Mouse (Mus musculus): ENCODE data around the gene Sesn2. TPM values are rescaled to one million over a fixed set of nuclear protein-coding genes. Genes with fewer than 3 reads are reported as not detected.

Sesn2 gene
- 15.5 and 17.6 TPM in 2 replicates for polyA plus RNA-seq (2012; rRNA removed)

DNA sequence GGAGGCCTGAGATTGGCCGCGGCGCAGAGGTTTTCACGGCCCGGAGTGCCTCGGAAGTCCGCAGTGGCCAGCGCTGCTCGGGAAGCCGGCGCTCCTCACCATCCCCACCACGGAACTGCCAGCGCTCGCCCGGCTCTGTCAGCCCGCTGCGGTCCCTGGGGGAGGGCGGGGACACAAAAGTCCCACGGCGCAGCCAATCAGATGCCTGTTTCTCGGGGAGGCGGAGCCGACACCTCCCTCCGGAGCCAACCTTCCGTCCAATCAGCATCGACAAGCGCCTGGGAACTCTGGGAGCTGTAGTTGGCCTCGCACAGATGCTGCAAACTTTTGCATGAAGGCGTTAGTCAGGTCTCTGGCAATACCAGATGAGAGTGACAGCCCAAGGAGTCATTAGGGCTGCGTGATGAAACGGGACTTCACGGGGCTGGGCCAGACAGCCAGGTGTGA is at the start of gene Sesn2:
Sesn2 (minus strand) TSS at position 150 of the 447 bp plus-strand sequence.

GRCm38 (mm10) chr4:132535406-132536121 is 25.3 kb upstream of the Sesn2 start, which contains the start of gene Dnajc8:
Gene Dnajc8, plus strand, starts transcription at chr4:132535550.

DNA sequence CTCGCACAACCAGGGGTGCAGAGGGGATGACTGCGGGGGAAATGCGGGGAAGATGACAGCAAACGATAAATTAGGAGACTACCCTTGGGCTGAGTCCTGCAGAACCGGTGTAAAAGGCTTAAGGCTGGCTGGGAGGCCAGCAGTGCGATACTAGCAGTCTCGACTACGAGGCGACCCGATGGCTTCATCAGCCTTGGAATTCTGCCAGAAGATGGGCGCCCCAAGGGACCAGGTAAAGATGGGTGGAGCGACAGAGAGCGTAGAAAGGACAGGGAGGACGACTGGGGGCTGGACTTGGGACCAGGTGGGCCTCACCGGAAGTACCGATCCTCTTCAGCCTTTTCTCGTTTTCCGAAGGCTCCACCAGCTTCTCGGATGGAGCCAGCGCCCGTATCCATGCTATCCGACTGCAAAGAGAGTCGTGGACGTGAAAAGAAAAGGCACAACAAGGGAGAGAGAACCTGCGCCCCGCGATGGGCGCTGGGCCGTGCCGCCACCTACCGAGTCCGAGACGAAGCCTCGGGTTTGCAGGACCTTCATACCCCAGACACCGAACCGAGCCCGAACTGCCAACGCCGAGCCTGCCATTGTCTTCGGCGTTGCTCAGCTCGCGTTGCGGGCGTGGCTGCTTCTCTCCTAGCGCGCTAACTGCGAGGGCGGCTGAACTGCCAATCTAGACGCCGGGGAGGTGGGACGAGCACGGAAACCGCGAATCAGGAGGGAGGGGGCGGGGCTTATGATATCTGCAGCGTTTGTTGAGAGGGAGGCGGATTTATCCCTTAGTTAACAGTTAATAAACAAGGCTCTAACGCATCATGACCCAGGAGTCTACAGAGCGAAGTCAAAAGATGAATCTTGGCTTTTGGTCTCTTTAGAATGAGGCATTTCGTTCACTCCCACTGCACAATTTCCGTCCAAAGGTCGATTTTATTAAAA is 22.9 kb upstream of the Sesn2 start, which contains the start of gene Atpif1:
Atpif1 (minus strand) TSS at position 679 of the 936 bp plus-strand sequence.

DNA sequence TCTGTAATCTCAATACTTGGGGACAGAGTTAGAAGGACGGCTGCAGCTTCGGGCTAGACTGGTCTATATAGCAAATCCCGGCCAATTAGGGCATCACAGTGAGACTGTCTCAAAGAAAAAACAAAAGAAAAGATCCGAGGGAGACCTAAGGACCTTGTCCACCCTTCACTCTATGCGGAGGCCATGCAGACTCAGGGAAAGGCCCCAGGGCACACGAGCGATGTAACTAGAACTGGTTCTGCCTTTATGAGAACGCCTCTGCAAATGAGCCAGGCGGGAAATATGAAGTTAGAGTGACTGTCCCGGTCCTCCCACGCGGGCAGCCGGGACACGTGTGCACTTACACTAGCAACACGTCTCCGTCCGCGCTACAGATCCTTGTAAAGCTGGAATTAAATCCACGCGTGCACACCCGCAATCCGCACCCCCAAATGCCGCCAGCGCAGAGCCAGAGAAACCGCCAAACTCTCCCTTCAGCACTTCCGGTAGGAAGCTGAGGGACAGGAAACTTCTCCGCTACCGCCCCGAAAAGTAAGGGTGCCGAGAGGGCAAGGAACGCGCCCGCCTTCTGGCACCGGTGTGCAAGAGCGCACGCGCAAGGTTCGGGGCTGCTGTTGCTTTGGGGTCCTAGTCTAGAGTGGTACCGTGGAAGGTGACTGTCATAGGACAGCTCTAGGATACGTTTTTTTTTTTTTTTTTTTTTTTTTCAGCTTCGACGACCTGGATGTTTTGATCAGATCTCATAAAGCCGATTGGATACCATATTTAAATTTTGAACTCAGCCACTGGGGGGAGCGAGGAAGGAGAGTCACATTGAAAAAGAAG is 46.7 kb downstream of the Sesn2 start, which contains the start of gene Med18:
Med18 (minus strand) TSS at position 492 of the 825 bp plus-strand sequence.

Other genes with a start within 250 kb of the Sesn2 start
- gene Gmeb1, start 248.9 kb downstream of the Sesn2 start, polyA plus RNA-seq (2012; rRNA removed): 17.5 and 21.0 TPM in 2 replicates
- gene Taf12, start 236.1 kb downstream of the Sesn2 start, polyA plus RNA-seq (2012; rRNA removed): 2.9 and 3.2 TPM in 2 replicates
- 4.3 and 4.9 TPM in 2 replicates for gene Rab42, start 207.1 kb downstream of the Sesn2 start, polyA plus RNA-seq (2012; rRNA removed)
- 24.2 and 24.9 TPM in 2 replicates for gene Trnau1ap, start 181.0 kb downstream of the Sesn2 start, polyA plus RNA-seq (2012; rRNA removed)
- gene Rcc1, start 156.9 kb downstream of the Sesn2 start, polyA plus RNA-seq (2012; rRNA removed): 7.1 and 9.7 TPM in 2 replicates
- gene Phactr4, start 88.0 kb downstream of the Sesn2 start, polyA plus RNA-seq (2012; rRNA removed): 7.0 and 8.8 TPM in 2 replicates
- 3.6 and 5.5 TPM in 2 replicates for gene Med18, start 46.6 kb downstream of the Sesn2 start, polyA plus RNA-seq (2012; rRNA removed)
- gene Atpif1, start 23.2 kb upstream of the Sesn2 start, polyA plus RNA-seq (2012; rRNA removed): 92.5 and 111 TPM in 2 replicates
- 12.0 and 21.1 TPM in 2 replicates for gene Dnajc8, start 25.0 kb upstream of the Sesn2 start, polyA plus RNA-seq (2012; rRNA removed)
- 6.3 and 7.9 TPM in 2 replicates for gene Ptafr, start 53.6 kb upstream of the Sesn2 start, polyA plus RNA-seq (2012; rRNA removed)
- gene Eya3, start 128.5 kb upstream of the Sesn2 start, polyA plus RNA-seq (2012; rRNA removed): 23.4 and 51.3 TPM in 2 replicates
- 12.8 and 13.8 TPM in 2 replicates for gene Xkr8, start 222.0 kb upstream of the Sesn2 start, polyA plus RNA-seq (2012; rRNA removed)
- 50.0 and 79.8 TPM in 2 replicates for gene Smpdl3b, start 246.8 kb upstream of the Sesn2 start, polyA plus RNA-seq (2012; rRNA removed)